8 mouse cellular contexts compared by ENCODE assay signal in the genomic region with DNA sequence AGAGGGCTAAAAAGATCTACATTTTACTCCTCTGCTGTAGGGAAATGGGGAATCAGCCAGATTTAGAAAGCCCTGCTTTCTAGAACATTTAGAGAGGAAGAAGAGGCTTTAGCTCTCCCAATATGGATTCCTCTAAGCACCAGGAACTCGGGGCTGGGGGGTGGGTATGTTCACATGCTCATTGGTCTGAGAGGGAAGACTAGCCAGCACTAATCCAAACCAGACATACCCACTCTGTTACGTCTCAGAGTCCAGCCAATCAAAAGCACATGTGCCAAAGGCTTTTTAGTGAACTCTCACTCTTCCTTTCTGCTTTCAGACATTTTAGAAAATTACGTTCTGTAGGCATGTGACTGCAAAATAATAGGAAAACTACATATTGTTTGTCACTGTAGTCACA. TPM values are rescaled to one million over a fixed set of nuclear protein-coding genes. Genes with fewer than 3 reads are reported as not detected.
DNase-seq lines count a peak whose midpoint lies in the region; ATAC-seq and TF ChIP-seq lines count a peak whose summit lies in the region.

No protein-coding gene starts in this region.

- no peaks in the 10 kb centered on the region for H3K27me3 ChIP-seq in cerebellum, adult 2 months (ENCODE audit: control insufficient read depth, insufficient read depth, low read length)
- H3K27me3 ChIP-seq in forebrain, embryonic 10.5 days (ENCODE audit: poor library complexity, severe bottlenecking) = no peaks in the 10 kb centered on the region
- H3K27me3 ChIP-seq in liver, embryonic 11.5 days (replicated peaks; ENCODE audit: control insufficient read depth, insufficient read depth, low read length) = no peaks in the 10 kb centered on the region

- no peak overlapping the region for H3K9ac ChIP-seq in liver, embryonic 11.5 days (ENCODE audit: low read depth, low read length)

- peak; percentile 6 to 7 for DNase-seq in cerebellum, postnatal 10 days
- DNase-seq in cerebellum, adult 2 months = no peak
- DNase-seq in 3T3-L1 (ENCODE audit: low read depth, low spot score) = peak; percentile 63
- DNase-seq in forebrain, embryonic 10.5 days (ENCODE audit: extremely low spot score, low spot score) = no peak
- no peak for DNase-seq in liver, embryonic 11.5 days (ENCODE audit: low spot score)
- no peak for DNase-seq in thymus, postnatal 0 days (ENCODE audit: low spot score)
- no peak for DNase-seq in thymus, postnatal 14 days
- no peak for DNase-seq in gastrocnemius, postnatal 4 days (ENCODE audit: low spot score in 2 of 2)

- no peak for ATAC-seq in liver, embryonic 11.5 days (replicated peaks; ENCODE audit: low FRiP score)

- TF ChIP-seq CTCF in cerebellum, adult 2 months (IDR thresholded peaks at IDR 0.05; ENCODE audit: borderline replicate concordance, insufficient read depth, low read depth, low read length) = no peak

- H3K4me2 ChIP-seq in liver, embryonic 11.5 days = peak overlapping the region; percentile 62

- H3K4me1 ChIP-seq in cerebellum, adult 2 months (ENCODE audit: control insufficient read depth, insufficient read depth, low read length) = no peaks in the 10 kb centered on the region
- H3K4me1 ChIP-seq in forebrain, embryonic 10.5 days = peaks cover 10% of the 10 kb centered on the region
- no peaks in the 10 kb centered on the region for H3K4me1 ChIP-seq in liver, embryonic 11.5 days (replicated peaks; ENCODE audit: control insufficient read depth, insufficient read depth, low read length)

- H3K9me3 ChIP-seq in forebrain, embryonic 10.5 days = no peaks in the 10 kb centered on the region
- H3K9me3 ChIP-seq in liver, embryonic 11.5 days (ENCODE audit: control insufficient read depth, low read length) = no peaks in the 10 kb centered on the region

- H3K27ac ChIP-seq in cerebellum, adult 2 months (ENCODE audit: insufficient read depth, low read length) = no peak overlapping the region
- H3K27ac ChIP-seq in forebrain, embryonic 10.5 days = peak overlapping the region; percentile 94
- H3K27ac ChIP-seq in liver, embryonic 11.5 days (ENCODE audit: low read depth, low read length) = no peak overlapping the region

- TF ChIP-seq POLR2A in cerebellum, adult 2 months (IDR thresholded peaks at IDR 0.05; ENCODE audit: borderline replicate concordance, insufficient read depth, low read length) = no peak

- no peak overlapping the region for H3K4me3 ChIP-seq in cerebellum, adult 2 months (replicated peaks; ENCODE audit: insufficient read depth, low read depth, low read length)
- H3K4me3 ChIP-seq in forebrain, embryonic 10.5 days = peak overlapping the region; percentile 72
- H3K4me3 ChIP-seq in liver, embryonic 11.5 days (ENCODE audit: low read depth, low read length) = peak overlapping the region; percentile 64

- 30% methylated on average over 3 of the region's 3 CpGs for WGBS in cerebellum, adult 2 months
- 38% methylated on average over 3 of the region's 3 CpGs for WGBS in forebrain, embryonic 10.5 days
- 56% methylated on average over 3 of the region's 3 CpGs for WGBS in liver, embryonic 11.5 days

- peaks cover 43% of the 10 kb centered on the region for H3K36me3 ChIP-seq in forebrain, embryonic 10.5 days (replicated peaks)
- no peaks in the 10 kb centered on the region for H3K36me3 ChIP-seq in liver, embryonic 11.5 days (ENCODE audit: control insufficient read depth, insufficient read depth, low read length)

RNA-seq across cellular contexts. Expression of a gene that starts 1.6 kb away (rescaled TPM):
- 159 and 168 TPM in 2 replicates for polyA plus RNA-seq in cerebellum, adult 2 months (2012; rRNA removed)
- 358 TPM in 2 replicates for polyA plus RNA-seq in forebrain, embryonic 10.5 days (2016; fragmentation: Nextera tagmentation; extraction: Ambion mirVana)
- polyA plus RNA-seq in liver, embryonic 11.5 days (2014; fragmentation: Nextera tagmentation; extraction: Ambion mirVana) = 150 and 158 TPM in 2 replicates
- polyA plus RNA-seq in thymus, postnatal 0 days (2015; fragmentation: Nextera tagmentation; extraction: Ambion mirVana) = 147 TPM in 2 replicates
- 10 to 100 TPM; 48.1 to 50.1 TPM for total RNA-seq in gastrocnemius, postnatal 4 days (2021)

RNA-seq across cellular contexts. Expression of a gene that starts 45.5 kb away (rescaled TPM):
- 9.7 and 10.0 TPM in 2 replicates for polyA plus RNA-seq in cerebellum, adult 2 months (2012; rRNA removed)
- polyA plus RNA-seq in forebrain, embryonic 10.5 days (2016; fragmentation: Nextera tagmentation; extraction: Ambion mirVana) = 2.6 and 3.0 TPM in 2 replicates
- polyA plus RNA-seq in liver, embryonic 11.5 days (2014; fragmentation: Nextera tagmentation; extraction: Ambion mirVana) = 1.5 and 1.6 TPM in 2 replicates
- polyA plus RNA-seq in thymus, postnatal 0 days (2015; fragmentation: Nextera tagmentation; extraction: Ambion mirVana) = 1.5 and 1.7 TPM in 2 replicates
- 1 to 10 TPM; 1.5 to 2.0 TPM for total RNA-seq in gastrocnemius, postnatal 4 days (2021)

Comparison
In these comparisons a context has a peak if more than half of its experiments do, and no peak if none do; other contexts are left out.
1. DNase-seq: peak in cerebellum, postnatal 10 days (2 of 2) and 3T3-L1 (single experiment); none in cerebellum, adult 2 months (0 of 2), forebrain, embryonic 10.5 days (single experiment), liver, embryonic 11.5 days (single experiment), thymus, postnatal 0 days (single experiment), thymus, postnatal 14 days (single experiment) and gastrocnemius, postnatal 4 days (0 of 2).